Mouse (Mus musculus) liver (tissue): ENCODE measurements around the gene Usp47.
"Not testable (repeated sequence)": the region's sequence is repeated elsewhere in the genome, so short reads cannot be mapped to it uniquely, and the experiment has no call there.

Experiments
- DNase-seq: peaks from one replicate; pipeline ENCODE4 v3.0.0-alpha.2; 2020; ENCODE audit warnings: mixed read lengths

Gene Usp47

GRCm38 (mm10) chr7:112042758-112043157 lies 19.5 kb downstream of the Usp47 start:
- DNase-seq = no peak

DNA sequence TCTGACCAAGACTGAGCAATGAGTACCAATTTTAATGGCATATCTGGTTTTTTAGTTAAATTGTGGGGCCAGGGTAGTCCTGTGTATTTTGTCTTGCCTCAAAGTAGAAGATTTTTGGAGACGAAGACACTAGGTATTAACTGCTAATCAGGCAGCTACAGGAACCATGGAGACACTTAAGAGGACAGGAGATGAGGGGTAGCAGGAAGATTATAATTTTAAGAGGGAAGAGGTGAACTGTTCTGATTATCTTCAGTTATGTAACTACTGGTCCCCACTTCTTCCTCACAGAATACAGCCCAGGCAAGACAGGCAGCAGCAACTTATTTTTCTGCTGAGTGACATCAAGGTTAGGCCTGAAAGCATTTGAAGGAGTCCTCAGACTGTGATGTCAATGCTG lies 21.9 kb downstream of the Usp47 start:
- DNase-seq = no peak

GRCm38 (mm10) chr7:112045794-112046388 lies 22.6 kb downstream of the Usp47 start:
- DNase-seq = no peak

DNA sequence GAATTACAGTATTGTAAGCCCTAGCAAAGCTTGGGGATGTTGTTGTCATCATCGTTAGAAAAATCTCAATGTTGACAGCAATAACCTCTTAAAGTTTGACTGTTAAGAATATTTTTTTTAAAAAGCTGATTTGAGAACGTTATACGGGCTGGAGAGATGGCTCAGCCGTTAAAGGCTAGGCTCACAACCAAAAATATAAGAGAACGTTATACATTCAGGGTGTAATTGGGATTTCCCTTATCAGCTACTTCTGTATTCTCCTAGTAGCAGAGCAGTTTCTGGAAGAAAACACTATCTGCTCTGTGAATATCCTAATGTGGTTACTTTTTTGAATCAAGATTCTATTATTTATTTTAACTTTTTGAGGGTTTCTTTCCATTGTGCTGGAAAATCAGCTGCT lies 25.3 kb downstream of the Usp47 start:
- no peak for DNase-seq

- no peak for DNase-seq
Measured at GRCm38 (mm10) chr7:112053667-112054066, 30.4 kb downstream of the Usp47 start.

GRCm38 (mm10) chr7:112055901-112056625 lies 32.8 kb downstream of the Usp47 start:
- peak; percentile 22 for DNase-seq

DNA sequence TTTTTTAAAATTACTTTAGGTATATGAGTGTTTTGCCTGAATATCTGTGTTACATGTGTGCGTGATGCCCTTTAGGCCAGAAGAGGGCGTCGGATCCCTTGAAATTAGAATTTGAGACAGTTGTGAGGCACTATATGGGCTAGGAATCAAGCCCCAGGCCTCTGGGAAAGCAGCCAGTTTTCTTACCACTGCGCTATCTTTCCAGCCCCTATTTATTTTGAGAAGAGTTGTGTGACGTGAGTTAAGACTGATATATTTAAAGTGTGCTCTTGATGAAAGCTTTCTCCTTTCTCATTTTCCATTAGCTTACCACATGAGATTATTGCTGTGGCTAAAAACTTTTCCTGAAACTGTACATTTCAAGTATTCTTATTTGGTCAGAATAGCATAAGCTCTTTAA lies 51.6 kb downstream of the Usp47 start:
- no peak for DNase-seq

DNA sequence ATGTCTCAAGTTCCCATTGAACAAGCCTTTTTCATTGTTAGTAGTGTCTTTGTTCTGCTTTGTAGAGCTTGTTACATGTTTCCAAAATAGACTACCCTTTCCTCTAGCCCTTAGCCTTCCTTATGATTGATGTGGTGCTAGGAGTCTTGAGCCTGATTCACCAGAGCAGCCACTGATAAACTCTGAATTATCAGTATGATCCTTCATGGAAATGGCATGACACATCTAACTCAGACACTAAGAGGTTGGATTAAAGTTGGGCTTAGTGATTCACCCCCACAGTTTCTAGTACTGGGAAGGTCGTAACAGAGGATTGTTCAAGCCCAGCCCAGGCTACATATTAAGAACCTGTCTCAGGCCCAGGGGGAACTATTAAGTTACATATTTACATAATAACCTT lies 59.3 kb downstream of the Usp47 start:
- DNase-seq = no peak

DNA sequence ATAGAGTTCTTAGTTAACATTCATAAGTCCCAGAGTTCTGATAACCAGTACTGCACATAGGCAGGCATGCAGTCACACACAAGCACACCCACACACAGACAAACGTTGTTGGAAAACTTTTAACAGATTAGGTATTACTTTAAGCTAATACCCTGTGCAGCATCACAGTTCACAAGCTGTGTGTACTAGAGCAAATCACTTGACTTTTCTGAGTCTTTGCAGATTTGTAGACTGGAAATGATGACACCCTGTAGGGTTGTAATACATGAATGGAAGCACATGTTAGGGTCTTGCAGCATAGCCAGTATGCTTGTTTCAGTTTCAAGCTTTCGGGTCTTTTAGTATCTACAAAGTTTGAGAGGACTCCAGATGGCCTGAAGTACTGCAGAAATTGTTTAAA lies 60.9 kb downstream of the Usp47 start:
- no peak for DNase-seq

DNA sequence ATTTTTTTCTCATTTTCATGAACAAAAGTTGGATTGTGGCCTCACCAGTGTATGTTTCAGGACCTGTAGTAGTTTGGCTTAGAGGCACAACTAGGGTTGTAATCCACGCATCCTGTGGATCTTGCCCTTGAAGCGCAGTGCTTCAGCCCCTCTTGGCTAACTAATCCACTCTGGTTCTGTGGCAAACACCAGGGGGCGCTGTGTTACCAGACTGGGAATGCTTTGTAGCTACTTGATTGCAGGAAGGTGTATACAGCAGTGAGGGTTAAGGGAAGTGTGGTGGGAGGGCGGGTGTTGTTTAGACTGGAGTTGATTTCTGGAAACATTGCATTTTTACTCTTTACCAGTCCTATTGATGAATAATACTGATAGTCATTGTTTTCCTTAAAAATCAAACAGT lies 61.8 kb downstream of the Usp47 start:
- peak; percentile 85 for DNase-seq

DNA sequence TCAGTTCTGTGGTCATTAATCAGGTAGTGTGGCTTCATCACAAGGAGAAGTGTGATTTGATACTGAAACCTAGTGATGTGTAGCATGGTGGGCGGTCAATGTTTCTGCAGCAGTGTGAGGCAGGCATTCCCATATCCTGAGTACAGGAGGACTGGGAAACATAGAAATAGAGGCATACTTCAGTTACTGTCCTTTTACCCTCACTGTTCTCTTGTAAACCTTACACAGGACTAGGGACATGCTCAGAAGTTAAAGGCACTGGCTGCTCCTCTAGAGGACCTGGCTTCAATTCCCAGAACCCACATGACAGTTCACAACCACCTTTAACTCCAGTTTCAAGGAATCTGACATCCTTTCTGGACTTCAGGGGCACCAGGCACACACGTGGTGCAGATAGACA lies 62.9 kb downstream of the Usp47 start:
- no peak for DNase-seq

GRCm38 (mm10) chr7:112094923-112095322 lies 71.6 kb downstream of the Usp47 start:
- DNase-seq = not testable (repeated sequence)

GRCm38 (mm10) chr7:112100887-112101286 lies 77.6 kb downstream of the Usp47 start:
- no peak for DNase-seq

- no peak for DNase-seq
Measured at GRCm38 (mm10) chr7:112102933-112103332, 79.6 kb downstream of the Usp47 start.

DNA sequence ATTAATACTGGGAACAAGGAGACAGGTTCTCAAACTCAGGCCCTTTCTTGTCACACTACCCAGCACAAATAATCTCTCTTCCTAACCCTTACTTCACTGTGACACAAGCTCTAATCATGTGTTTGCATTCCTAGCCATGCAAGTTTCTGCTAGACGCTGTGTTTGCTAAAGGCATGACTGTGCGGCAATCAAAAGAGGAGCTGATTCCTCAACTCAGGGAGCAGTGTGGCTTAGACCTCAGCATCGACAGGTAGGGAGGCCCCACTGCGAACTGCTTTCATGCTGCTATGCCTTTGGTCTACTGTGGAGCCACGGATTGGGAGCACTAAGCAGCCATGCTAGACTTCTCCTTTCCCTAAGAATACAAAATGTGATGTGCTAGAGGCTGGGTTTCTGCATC lies 80.5 kb downstream of the Usp47 start:
- DNase-seq = no peak

DNA sequence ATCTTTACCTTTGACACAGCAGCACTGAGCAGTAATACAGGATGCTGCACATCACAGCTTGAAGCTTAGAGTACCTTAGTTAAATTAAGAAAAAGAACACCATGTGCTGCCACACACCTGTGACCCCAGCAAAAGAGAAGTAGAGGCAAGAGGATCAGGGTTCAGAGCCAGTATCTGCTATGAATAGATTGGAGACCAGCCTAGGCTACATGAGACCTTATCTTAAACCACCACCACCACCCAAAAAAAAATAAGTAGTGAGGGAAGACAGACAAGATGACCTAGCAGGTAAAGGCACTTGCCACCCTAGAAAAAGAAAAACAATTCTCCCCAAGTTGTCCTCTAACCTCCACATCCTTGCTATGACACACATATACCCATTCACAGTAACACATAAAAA lies 85.5 kb downstream of the Usp47 start:
- DNase-seq = no peak

- no peak for DNase-seq
Measured at GRCm38 (mm10) chr7:112110638-112111372, 87.5 kb downstream of the Usp47 start.

GRCm38 (mm10) chr7:112117501-112117900 lies 94.2 kb downstream of the Usp47 start:
- DNase-seq = no peak

- no peak for DNase-seq
Measured at GRCm38 (mm10) chr7:112118086-112118485, 94.8 kb downstream of the Usp47 start.

- DNase-seq = no peak
Measured at GRCm38 (mm10) chr7:112119248-112119647, 95.9 kb downstream of the Usp47 start.

- no peak for DNase-seq
Measured at GRCm38 (mm10) chr7:112120861-112121810, 97.8 kb downstream of the Usp47 start.

- no peak for DNase-seq
Measured at GRCm38 (mm10) chr7:112121866-112122500, 98.7 kb downstream of the Usp47 start.
